Comparison of ENCODE assay signal across 23 mouse cellular contexts in genomic region chr9:21559151-21559550, GRCm38 (mm10). TPM values are rescaled to one million over a fixed set of nuclear protein-coding genes. Genes with fewer than 3 reads are reported as not detected.
DNase-seq lines count a peak whose midpoint lies in the region; ATAC-seq and TF ChIP-seq lines count a peak whose summit lies in the region.
"Had no signal": no experiment of that assay in that cellular context is flagged by ENCODE, and none has a peak within 500 bp of the region (broad histone marks: within the 10 kb centered on the region; RNA-seq: fewer than 3 reads in every experiment).

No protein-coding gene starts in this region.

- WGBS in heart, embryonic 11.5 days (ENCODE audit: insufficient replicate concordance): 89% methylated on average over 3 of the region's 3 CpGs
- 87% methylated on average over 3 of the region's 3 CpGs for WGBS in bone marrow, adult 2 months
- 90% methylated on average over 3 of the region's 3 CpGs for WGBS in liver, embryonic 16.5 days (ENCODE audit: insufficient replicate concordance)

- no peaks in the 10 kb centered on the region for H3K9me3 ChIP-seq in heart, embryonic 11.5 days (replicated peaks; ENCODE audit: control insufficient read depth, low read length)
- no peaks in the 10 kb centered on the region for H3K9me3 ChIP-seq in liver, embryonic 16.5 days (replicated peaks; ENCODE audit: control insufficient read depth, low read length)
- H3K9me3 ChIP-seq: limb, embryonic 10.5 days; neural tube, embryonic 12.5 days; stomach, embryonic 15.5 days had no signal

- DNase-seq in heart, adult 11 months: no peak
- DNase-seq in liver: peak; percentile 24
- DNase-seq in spleen, adult 12 weeks (ENCODE audit: low spot score): no peak
- no peak for DNase-seq in adrenal gland, postnatal 14 days
- DNase-seq in layer of hippocampus, adult 18-20 months (ENCODE audit: low spot score in 2 of 2): no peak
- DNase-seq: cerebellum, adult 8-10 months; cerebellum, postnatal 36 days; forebrain, postnatal 0 days; midbrain, embryonic 14.5 days; retina, postnatal 1 day; right cerebral cortex, postnatal 25 days; thymus, postnatal 36 days had no signal

- H3K4me2 ChIP-seq in heart, embryonic 11.5 days: peak overlapping the region; percentile 19; the same call in 1 of the 2 replicates
- peak overlapping the region; percentile 65 for H3K4me2 ChIP-seq in liver, embryonic 16.5 days (ENCODE audit: low read depth, low read length)
- H3K4me2 ChIP-seq: hindbrain, embryonic 14.5 days; neural tube, embryonic 12.5 days; stomach, embryonic 15.5 days had no signal

- H3K36me3 ChIP-seq in heart, embryonic 11.5 days (ENCODE audit: control insufficient read depth, insufficient read depth, low read length): peaks cover 9% of the 10 kb centered on the region
- H3K36me3 ChIP-seq in liver, embryonic 16.5 days (ENCODE audit: control insufficient read depth, insufficient read depth): peaks cover 2% of the 10 kb centered on the region; the same call in 1 of the 2 replicates

- H3K4me3 ChIP-seq in heart, embryonic 11.5 days (ENCODE audit: low read depth, low read length): no peak overlapping the region
- H3K4me3 ChIP-seq in bone marrow, adult 2 months (replicated peaks; ENCODE audit: control insufficient read depth, low read depth, low read length): no peak overlapping the region
- no peak overlapping the region for H3K4me3 ChIP-seq in liver, embryonic 16.5 days (ENCODE audit: low read depth, low read length)
- H3K4me3 ChIP-seq: limb, embryonic 10.5 days; neural tube, embryonic 12.5 days; stomach, embryonic 15.5 days had no signal

- no peak for ATAC-seq in heart, embryonic 11.5 days (replicated peaks; ENCODE audit: insufficient number of reproducible peaks, low FRiP score, low TSS enrichment)
- no peak for ATAC-seq in liver, embryonic 16.5 days (ENCODE audit: low read depth)
- ATAC-seq: forebrain, postnatal 0 days; inflammation-experienced regulatory T-cells, adult 6 months; Patski had no signal

- peaks cover 23% of the 10 kb centered on the region for H3K4me1 ChIP-seq in heart, embryonic 11.5 days (ENCODE audit: control insufficient read depth, insufficient read depth, low read length)
- H3K4me1 ChIP-seq in bone marrow, adult 2 months (ENCODE audit: control insufficient read depth, insufficient read depth, low read length): peaks cover 6% of the 10 kb centered on the region
- H3K4me1 ChIP-seq in liver, embryonic 16.5 days (ENCODE audit: control insufficient read depth, low read depth, low read length): peaks cover 57% of the 10 kb centered on the region
- H3K4me1 ChIP-seq: limb, embryonic 10.5 days had no signal

- H3K9ac ChIP-seq in heart, embryonic 11.5 days (ENCODE audit: low read depth, low read length): no peak overlapping the region; the same call in 1 of the 2 replicates
- peak overlapping the region; percentile 50 for H3K9ac ChIP-seq in liver, embryonic 16.5 days (ENCODE audit: low read depth, low read length)
- H3K9ac ChIP-seq: forebrain, postnatal 0 days; hindbrain, embryonic 14.5 days; neural tube, embryonic 12.5 days; stomach, embryonic 15.5 days had no signal

- TF ChIP-seq POLR2A in bone marrow, adult 2 months (IDR thresholded peaks at IDR 0.05; ENCODE audit: borderline replicate concordance, control insufficient read depth, low read depth, low read length): no peak

- no peaks in the 10 kb centered on the region for H3K27me3 ChIP-seq in heart, embryonic 11.5 days (ENCODE audit: control insufficient read depth, insufficient read depth, low read length)
- H3K27me3 ChIP-seq in liver, embryonic 16.5 days (ENCODE audit: control insufficient read depth, insufficient read depth, low read depth, low read length): no peaks in the 10 kb centered on the region
- H3K27me3 ChIP-seq: neural tube, embryonic 12.5 days; Patski; stomach, embryonic 15.5 days had no signal

- no peak for TF ChIP-seq CTCF in bone marrow, adult 2 months (IDR thresholded peaks at IDR 0.05; ENCODE audit: control insufficient read depth, insufficient read depth, low read length)

- peak overlapping the region; percentile 85 for H3K27ac ChIP-seq in heart, embryonic 11.5 days (ENCODE audit: low read depth, low read length)
- H3K27ac ChIP-seq in bone marrow, adult 2 months (ENCODE audit: control insufficient read depth, insufficient read depth, low read depth, low read length, poor library complexity): peak overlapping the region; percentile 56
- H3K27ac ChIP-seq in liver, embryonic 16.5 days (ENCODE audit: low read length): peak overlapping the region; percentile 93
- H3K27ac ChIP-seq: hindbrain, embryonic 14.5 days; kidney, postnatal 0 days; limb, embryonic 10.5 days; neural tube, embryonic 12.5 days; stomach, embryonic 15.5 days had no signal

RNA-seq across cellular contexts. Expression of gene Carm1, which starts 12.5 kb away (rescaled TPM):
- 44.0 and 47.2 TPM in 2 replicates for polyA plus RNA-seq in heart, embryonic 11.5 days (2014; fragmentation: Nextera tagmentation; extraction: Ambion mirVana)
- polyA plus RNA-seq in bone marrow, adult 2 months (2011; ENCODE audit: insufficient read depth, insufficient read length, low replicate concordance, missing spikeins): 29.7 and 37.6 TPM in 2 replicates
- 7.0 and 9.3 TPM in 2 replicates for polyA plus RNA-seq in liver, embryonic 16.5 days (2015; fragmentation: Nextera tagmentation; extraction: Ambion mirVana)
- total RNA-seq in adrenal gland, postnatal 14 days (2021): 47.1 and 62.2 TPM in 2 replicates
- total RNA-seq in layer of hippocampus, adult 18-20 months (2021): 10 to 100 TPM; 76.4 to 81.6 TPM

RNA-seq across cellular contexts. Expression of gene AB124611, which starts 33.2 kb away (rescaled TPM):
- 1.5 and 1.7 TPM in 2 replicates for polyA plus RNA-seq in heart, embryonic 11.5 days (2014; fragmentation: Nextera tagmentation; extraction: Ambion mirVana)
- polyA plus RNA-seq in bone marrow, adult 2 months (2011; ENCODE audit: insufficient read depth, insufficient read length, low replicate concordance, missing spikeins): 53.1 and 110 TPM in 2 replicates
- 9.6 and 11.3 TPM in 2 replicates for polyA plus RNA-seq in liver, embryonic 16.5 days (2015; fragmentation: Nextera tagmentation; extraction: Ambion mirVana)
- 2.4 and 8.7 TPM in 2 replicates for total RNA-seq in adrenal gland, postnatal 14 days (2021)
- total RNA-seq in layer of hippocampus, adult 18-20 months (2021): not detected
- total RNA-seq: ES-E14 had no signal
- polyA plus RNA-seq: Patski had no signal

RNA-seq across cellular contexts. Expression of gene Timm29, which starts 33.4 kb away (rescaled TPM):
- polyA plus RNA-seq in heart, embryonic 11.5 days (2014; fragmentation: Nextera tagmentation; extraction: Ambion mirVana): 29.5 and 34.0 TPM in 2 replicates
- 10.4 and 11.6 TPM in 2 replicates for polyA plus RNA-seq in bone marrow, adult 2 months (2011; ENCODE audit: insufficient read depth, insufficient read length, low replicate concordance, missing spikeins)
- 13.9 and 14.1 TPM in 2 replicates for polyA plus RNA-seq in liver, embryonic 16.5 days (2015; fragmentation: Nextera tagmentation; extraction: Ambion mirVana)
- 48.2 and 49.5 TPM in 2 replicates for total RNA-seq in adrenal gland, postnatal 14 days (2021)
- 10 to 100 TPM; 61.7 to 63.6 TPM for total RNA-seq in layer of hippocampus, adult 18-20 months (2021)

RNA-seq across cellular contexts. Expression of gene Yipf2, which starts 33.5 kb away (rescaled TPM):
- 10.9 and 11.8 TPM in 2 replicates for polyA plus RNA-seq in heart, embryonic 11.5 days (2014; fragmentation: Nextera tagmentation; extraction: Ambion mirVana)
- polyA plus RNA-seq in bone marrow, adult 2 months (2011; ENCODE audit: insufficient read depth, insufficient read length, low replicate concordance, missing spikeins): 4.8 and 5.0 TPM in 2 replicates
- 11.5 and 12.5 TPM in 2 replicates for polyA plus RNA-seq in liver, embryonic 16.5 days (2015; fragmentation: Nextera tagmentation; extraction: Ambion mirVana)
- 22.6 and 23.2 TPM in 2 replicates for total RNA-seq in adrenal gland, postnatal 14 days (2021)
- 10 to 100 TPM; 19.5 to 20.0 TPM for total RNA-seq in layer of hippocampus, adult 18-20 months (2021)

RNA-seq across cellular contexts. Expression of gene Tmed1, which starts 49.1 kb away (rescaled TPM):
- polyA plus RNA-seq in heart, embryonic 11.5 days (2014; fragmentation: Nextera tagmentation; extraction: Ambion mirVana): 79.8 and 80.9 TPM in 2 replicates
- 6.7 and 7.6 TPM in 2 replicates for polyA plus RNA-seq in bone marrow, adult 2 months (2011; ENCODE audit: insufficient read depth, insufficient read length, low replicate concordance, missing spikeins)
- polyA plus RNA-seq in liver, embryonic 16.5 days (2015; fragmentation: Nextera tagmentation; extraction: Ambion mirVana): 27.3 and 29.8 TPM in 2 replicates
- 26.3 and 29.5 TPM in 2 replicates for total RNA-seq in adrenal gland, postnatal 14 days (2021)
- total RNA-seq in layer of hippocampus, adult 18-20 months (2021): 10 to 100 TPM; 11.1 to 11.8 TPM
